Mouse (Mus musculus): Measurements from ENCODE around the gene Zbtb38.

Zbtb38 gene

GRCm38 (mm10) chr9:96713472-96714390 is 38.9 kb downstream of the Zbtb38 start:
- no peak for DNase-seq (ENCODE audit: low spot score)

GRCm38 (mm10) chr9:96712758-96713471 is 39.7 kb downstream of the Zbtb38 start:
- DNase-seq (ENCODE audit: low spot score) = no peak

GRCm38 (mm10) chr9:96712045-96712444 is 40.6 kb downstream of the Zbtb38 start:
- DNase-seq (ENCODE audit: low spot score) = no peak

- no peak for DNase-seq (ENCODE audit: low spot score)
These were observed 42.2 kb downstream of the Zbtb38 start for GRCm38 (mm10) chr9:96710241-96710946.

- no peak for DNase-seq (ENCODE audit: low spot score)
These were observed 43.7 kb downstream of the Zbtb38 start for GRCm38 (mm10) chr9:96708905-96709304.

GRCm38 (mm10) chr9:96707964-96708363 is 44.7 kb downstream of the Zbtb38 start:
- no peak for DNase-seq (ENCODE audit: low spot score)

GRCm38 (mm10) chr9:96705576-96706285 is 46.9 kb downstream of the Zbtb38 start:
- no peak for DNase-seq (ENCODE audit: low spot score)

GRCm38 (mm10) chr9:96704935-96705334 is 47.7 kb downstream of the Zbtb38 start:
- no peak for DNase-seq (ENCODE audit: low spot score)

- DNase-seq (ENCODE audit: low spot score) = no peak
These were observed 50.7 kb downstream of the Zbtb38 start for GRCm38 (mm10) chr9:96701891-96702290.

GRCm38 (mm10) chr9:96699276-96700035 is 53.2 kb downstream of the Zbtb38 start:
- DNase-seq (ENCODE audit: low spot score) = no peak

GRCm38 (mm10) chr9:96696788-96697492 is 55.7 kb downstream of the Zbtb38 start:
- no peak for DNase-seq (ENCODE audit: low spot score)

GRCm38 (mm10) chr9:96696141-96696561 is 56.5 kb downstream of the Zbtb38 start:
- DNase-seq (ENCODE audit: low spot score) = peak; percentile 75

- DNase-seq (ENCODE audit: low spot score) = no peak
These were observed 62.2 kb downstream of the Zbtb38 start for GRCm38 (mm10) chr9:96690461-96690863.

- no peak for DNase-seq (ENCODE audit: low spot score)
These were observed 63.6 kb downstream of the Zbtb38 start for GRCm38 (mm10) chr9:96689076-96689475.

- DNase-seq (ENCODE audit: low spot score) = no peak
These were observed 64.3 kb downstream of the Zbtb38 start for GRCm38 (mm10) chr9:96688194-96688875.

- DNase-seq (ENCODE audit: low spot score) = no peak
These were observed 64.9 kb downstream of the Zbtb38 start for GRCm38 (mm10) chr9:96687591-96688186.

- DNase-seq (ENCODE audit: low spot score) = peak; percentile 39
These were observed 67.0 kb downstream of the Zbtb38 start for GRCm38 (mm10) chr9:96685600-96686084.

GRCm38 (mm10) chr9:96684866-96685599 is 67.6 kb downstream of the Zbtb38 start:
- no peak for DNase-seq (ENCODE audit: low spot score)

Measured in left cerebral cortex, adult 11 months (tissue).